Mouse (Mus musculus) ovary, postnatal 14 days (tissue): Measurements from ENCODE around the gene Spsb3.

Experiments used
- DNase-seq: peaks from one replicate; pipeline ENCODE4 v3.0.0; 2022; ENCODE audit warnings: low spot score

The Spsb3 gene

GRCm38 (mm10) chr17:24886134-24886931 is at the start of gene Spsb3, which contains the start of gene Nubp2:
Gene Spsb3, plus strand, starts transcription at chr17:24886643.
Gene Nubp2, minus strand, starts transcription at chr17:24886349.
- DNase-seq, result peak; percentile 89

GRCm38 (mm10) chr17:24839842-24840241 is 46.6 kb upstream of the Spsb3 start, which contains the start of gene Hagh:
Gene Hagh, plus strand, starts transcription at chr17:24840143.
- DNase-seq, result no peak

GRCm38 (mm10) chr17:24840341-24840740 is 46.1 kb upstream of the Spsb3 start:
- DNase-seq, result no peak

- DNase-seq, result no peak
Measured at GRCm38 (mm10) chr17:24841133-24841532, 45.3 kb upstream of the Spsb3 start.

GRCm38 (mm10) chr17:24842631-24843030 is 43.8 kb upstream of the Spsb3 start:
- DNase-seq, result no peak

GRCm38 (mm10) chr17:24844525-24844924 is 41.9 kb upstream of the Spsb3 start:
- no peak for DNase-seq

GRCm38 (mm10) chr17:24847386-24847785 is 39.1 kb upstream of the Spsb3 start:
- DNase-seq, result no peak

- no peak for DNase-seq
Measured at GRCm38 (mm10) chr17:24848600-24849031, 37.8 kb upstream of the Spsb3 start.

- DNase-seq, result no peak
Measured at GRCm38 (mm10) chr17:24849733-24850064, 36.7 kb upstream of the Spsb3 start.

GRCm38 (mm10) chr17:24850065-24850772 is 36.2 kb upstream of the Spsb3 start, which contains the start of gene Fahd1:
Gene Fahd1, minus strand, starts transcription at chr17:24850364.
- peak; percentile 88 for DNase-seq

- no peak for DNase-seq
Measured at GRCm38 (mm10) chr17:24850773-24851127, 35.7 kb upstream of the Spsb3 start.

GRCm38 (mm10) chr17:24851381-24852125 is 34.9 kb upstream of the Spsb3 start:
- no peak for DNase-seq

- DNase-seq, result no peak
Measured at GRCm38 (mm10) chr17:24855838-24856464, 30.5 kb upstream of the Spsb3 start.

GRCm38 (mm10) chr17:24856589-24856988 is 29.9 kb upstream of the Spsb3 start:
- no peak for DNase-seq

GRCm38 (mm10) chr17:24857831-24858470 is 28.5 kb upstream of the Spsb3 start:
- DNase-seq, result no peak

GRCm38 (mm10) chr17:24858967-24859366 is 27.5 kb upstream of the Spsb3 start:
- DNase-seq, result no peak

GRCm38 (mm10) chr17:24860076-24860475 is 26.4 kb upstream of the Spsb3 start:
- DNase-seq, result no peak

- no peak for DNase-seq
Measured at GRCm38 (mm10) chr17:24861785-24862184, 24.7 kb upstream of the Spsb3 start.

GRCm38 (mm10) chr17:24865776-24866175 is 20.7 kb upstream of the Spsb3 start, which contains the start of gene Igfals:
Gene Igfals, plus strand, starts transcription at chr17:24865997.
- DNase-seq, result no peak

- DNase-seq, result no peak
Measured at GRCm38 (mm10) chr17:24867914-24868313, 18.5 kb upstream of the Spsb3 start.

GRCm38 (mm10) chr17:24873695-24874404 is 12.6 kb upstream of the Spsb3 start:
- DNase-seq, result no peak
